Mouse (Mus musculus): ENCODE results near the gene Jdp2. TPM values are rescaled to one million over a fixed set of nuclear protein-coding genes. Genes with fewer than 3 reads are reported as not detected.

Jdp2 gene
- polyA plus RNA-seq, 1 experiment from 2014 or later = 1.4 TPM

- Histone ChIP-seq H3K4me3 (ENCODE audit: low read depth, low read length) (no peak overlapping the region), H3K27ac (ENCODE audit: low read length) (no peak overlapping the region), H3K9me3 (ENCODE audit: control insufficient read depth, low read depth, low read length) (no peaks in the 10 kb centered on the region), H3K36me3 (ENCODE audit: control insufficient read depth, insufficient read depth, low read length) (no peaks in the 10 kb centered on the region), H3K27me3 (ENCODE audit: control insufficient read depth, insufficient read depth, low read length) (no peaks in the 10 kb centered on the region), H3K4me2 (replicated peaks; ENCODE audit: low read depth, low read length) (no peak overlapping the region), H3K4me1 (ENCODE audit: control insufficient read depth, insufficient read depth, low read length) (peaks cover 1% of the 10 kb centered on the region; the same call in 1 of the 2 replicates), H3K9ac (replicated peaks; ENCODE audit: low read depth, low read length) (no peak overlapping the region)
- no peak for ATAC-seq (ENCODE audit: insufficient number of reproducible peaks, insufficient read depth, low FRiP score, low read depth)
- 71% methylated on average over 9 of the region's 9 CpGs for WGBS
Observed at GRCm38 (mm10) chr12:85592943-85593342, 5.9 kb upstream of the Jdp2 start.

DNA sequence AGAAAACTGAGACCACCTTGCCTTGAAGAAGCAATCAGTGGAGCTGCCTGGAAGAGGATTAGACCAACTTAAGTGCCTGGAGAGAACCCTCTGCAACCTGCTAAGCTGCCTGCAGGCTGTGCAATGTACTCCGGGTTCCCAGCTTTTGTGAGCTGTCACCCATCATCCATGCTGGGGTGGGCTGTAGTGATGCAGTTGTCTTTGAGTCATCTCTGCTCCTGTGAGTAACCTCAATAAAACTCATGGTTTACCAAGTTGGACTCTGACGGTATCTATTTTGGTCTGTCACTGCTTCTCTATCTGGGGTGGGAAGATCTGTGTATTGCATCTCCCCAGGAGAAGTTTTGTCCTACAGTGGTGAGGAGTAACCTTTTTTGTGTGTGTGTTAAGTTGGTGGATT, 4.4 kb upstream of the Jdp2 start:
- no peak for ATAC-seq (ENCODE audit: insufficient number of reproducible peaks, insufficient read depth, low FRiP score, low read depth)
- no peak overlapping the region for H3K27ac ChIP-seq (ENCODE audit: low read length)
- no peak overlapping the region for H3K9ac ChIP-seq (replicated peaks; ENCODE audit: low read depth, low read length)
- no peaks in the 10 kb centered on the region for H3K9me3 ChIP-seq (ENCODE audit: control insufficient read depth, low read depth, low read length)
- peaks cover 7% of the 10 kb centered on the region; the same call in 1 of the 2 replicates for H3K4me1 ChIP-seq (ENCODE audit: control insufficient read depth, insufficient read depth, low read length)
- no peaks in the 10 kb centered on the region for H3K36me3 ChIP-seq (ENCODE audit: control insufficient read depth, insufficient read depth, low read length)
- H3K4me2 ChIP-seq (replicated peaks; ENCODE audit: low read depth, low read length) = no peak overlapping the region
- no peaks in the 10 kb centered on the region for H3K27me3 ChIP-seq (ENCODE audit: control insufficient read depth, insufficient read depth, low read length)
- H3K4me3 ChIP-seq (ENCODE audit: low read depth, low read length) = no peak overlapping the region
- WGBS = 93% methylated on average over 2 of the region's 2 CpGs

DNA sequence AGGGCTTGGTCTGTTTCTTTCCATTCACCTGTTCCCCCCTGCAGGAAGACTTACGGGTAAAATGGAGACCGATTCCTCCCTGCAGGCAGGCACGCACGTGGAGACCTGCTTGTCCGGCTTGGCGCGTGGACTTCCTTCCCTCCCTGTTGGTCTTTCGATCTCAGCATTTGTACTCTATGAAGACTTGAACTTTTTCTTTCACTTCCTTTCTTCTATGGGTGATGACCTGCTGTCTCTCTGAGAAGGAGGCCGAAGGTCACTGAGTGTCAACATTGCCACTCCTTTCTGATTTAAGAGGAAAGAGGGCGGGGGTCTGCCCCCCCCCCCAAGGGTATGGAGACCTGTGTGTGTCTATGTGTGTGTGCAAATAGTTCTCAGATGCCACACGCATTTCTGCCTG, 774 bp upstream of the Jdp2 start:
- ATAC-seq (ENCODE audit: insufficient number of reproducible peaks, insufficient read depth, low FRiP score, low read depth) = no peak
- H3K27ac ChIP-seq (ENCODE audit: low read length) = no peak overlapping the region

DNA sequence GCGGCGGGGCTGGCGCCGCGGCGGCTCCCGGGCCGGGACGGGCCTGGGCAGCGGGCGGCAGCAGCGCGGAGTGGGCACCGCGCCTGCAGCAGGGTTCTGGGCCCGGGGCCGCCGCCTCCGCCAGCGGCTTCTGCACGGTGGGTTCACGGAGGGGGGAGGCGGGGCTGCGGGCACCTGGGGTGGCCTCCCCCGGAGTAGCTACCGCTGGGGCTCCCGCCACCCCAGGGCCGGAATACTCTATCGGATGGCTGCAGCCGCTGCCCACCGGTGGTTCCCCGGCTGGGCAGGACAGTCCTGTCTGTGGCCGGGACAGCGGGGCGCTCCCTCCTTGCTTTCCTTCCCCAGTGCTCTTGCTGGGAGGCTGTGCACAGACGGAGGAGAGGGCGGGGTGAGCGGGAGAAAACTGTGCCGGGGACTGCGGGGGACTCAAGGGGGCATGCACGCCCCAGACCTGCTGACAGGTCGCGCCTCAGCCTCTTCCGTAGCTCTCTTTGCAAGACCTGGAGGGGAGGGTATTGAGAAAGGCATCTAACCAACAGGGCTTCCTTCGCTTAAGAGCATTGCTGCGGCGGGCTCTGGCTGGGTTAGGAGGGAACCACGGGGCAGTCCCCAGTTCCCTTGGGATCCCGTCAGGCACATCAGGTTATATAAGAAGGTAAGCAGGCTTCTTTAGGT, 788 bp downstream of the Jdp2 start:
- ATAC-seq (ENCODE audit: insufficient number of reproducible peaks, insufficient read depth, low FRiP score, low read depth) = peak; percentile 61
- Histone ChIP-seq H3K9ac (replicated peaks; ENCODE audit: low read depth, low read length) (peak overlapping the region; percentile 78), H3K27me3 (ENCODE audit: control insufficient read depth, insufficient read depth, low read length) (no peaks in the 10 kb centered on the region), H3K4me1 (ENCODE audit: control insufficient read depth, insufficient read depth, low read length) (peaks cover 38% of the 10 kb centered on the region), H3K27ac (ENCODE audit: low read length) (peak overlapping the region; percentile 82), H3K4me3 (ENCODE audit: low read depth, low read length) (peak overlapping the region; percentile 74), H3K36me3 (ENCODE audit: control insufficient read depth, insufficient read depth, low read length) (no peaks in the 10 kb centered on the region), H3K4me2 (replicated peaks; ENCODE audit: low read depth, low read length) (peak overlapping the region; percentile 80), H3K9me3 (ENCODE audit: control insufficient read depth, low read depth, low read length) (no peaks in the 10 kb centered on the region)
- WGBS = under 1% methylated on average over 31 of the region's 49 CpGs

More for the DNA sequence above, 774 bp upstream of the Jdp2 start:
- Histone ChIP-seq H3K36me3 (ENCODE audit: control insufficient read depth, insufficient read depth, low read length) (no peaks in the 10 kb centered on the region), H3K9me3 (ENCODE audit: control insufficient read depth, low read depth, low read length) (no peaks in the 10 kb centered on the region), H3K4me3 (ENCODE audit: low read depth, low read length) (peak overlapping the region; percentile 74), H3K9ac (replicated peaks; ENCODE audit: low read depth, low read length) (0 out of 2 replicates have a peak overlapping the region, but pooled peaks have one; percentile 78), H3K4me2 (replicated peaks; ENCODE audit: low read depth, low read length) (peak overlapping the region; percentile 80), H3K4me1 (ENCODE audit: control insufficient read depth, insufficient read depth, low read length) (peaks cover 23% of the 10 kb centered on the region), H3K27me3 (ENCODE audit: control insufficient read depth, insufficient read depth, low read length) (no peaks in the 10 kb centered on the region)
- WGBS = 51% methylated on average over 11 of the region's 11 CpGs

DNA sequence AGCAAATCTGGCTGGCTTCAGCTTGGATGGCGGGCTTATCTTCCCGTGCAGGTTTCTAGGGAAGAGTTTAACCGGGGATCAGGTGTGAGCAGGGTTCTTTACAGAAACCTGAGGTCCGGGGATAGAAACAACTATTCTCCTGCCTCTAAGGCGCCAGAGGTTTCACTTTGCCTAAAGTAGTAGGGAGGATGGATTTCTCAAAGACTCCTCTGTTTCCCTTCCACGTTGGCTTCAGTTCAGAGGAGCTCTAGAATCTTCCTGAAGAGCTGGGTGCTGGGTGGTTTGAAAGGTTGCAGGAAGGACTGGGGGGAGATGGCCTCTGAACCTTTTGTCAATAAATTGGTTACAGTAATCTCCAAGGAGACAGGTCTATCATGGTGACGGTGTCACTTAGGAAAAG, 1.8 kb downstream of the Jdp2 start:
- H3K4me3 ChIP-seq (ENCODE audit: low read depth, low read length) = peak overlapping the region; percentile 74; the same call in 1 of the 2 replicates
- no peak for ATAC-seq (ENCODE audit: insufficient number of reproducible peaks, insufficient read depth, low FRiP score, low read depth)
- no peaks in the 10 kb centered on the region for H3K27me3 ChIP-seq (ENCODE audit: control insufficient read depth, insufficient read depth, low read length)
- H3K9me3 ChIP-seq (ENCODE audit: control insufficient read depth, low read depth, low read length) = no peaks in the 10 kb centered on the region
- peaks cover 47% of the 10 kb centered on the region for H3K4me1 ChIP-seq (ENCODE audit: control insufficient read depth, insufficient read depth, low read length)
- H3K27ac ChIP-seq (ENCODE audit: low read length) = no peak overlapping the region
- peak overlapping the region; percentile 80 for H3K4me2 ChIP-seq (replicated peaks; ENCODE audit: low read depth, low read length)
- no peaks in the 10 kb centered on the region for H3K36me3 ChIP-seq (ENCODE audit: control insufficient read depth, insufficient read depth, low read length)
- no peak overlapping the region for H3K9ac ChIP-seq (replicated peaks; ENCODE audit: low read depth, low read length)
- WGBS = 33% methylated on average over 7 of the region's 7 CpGs

DNA sequence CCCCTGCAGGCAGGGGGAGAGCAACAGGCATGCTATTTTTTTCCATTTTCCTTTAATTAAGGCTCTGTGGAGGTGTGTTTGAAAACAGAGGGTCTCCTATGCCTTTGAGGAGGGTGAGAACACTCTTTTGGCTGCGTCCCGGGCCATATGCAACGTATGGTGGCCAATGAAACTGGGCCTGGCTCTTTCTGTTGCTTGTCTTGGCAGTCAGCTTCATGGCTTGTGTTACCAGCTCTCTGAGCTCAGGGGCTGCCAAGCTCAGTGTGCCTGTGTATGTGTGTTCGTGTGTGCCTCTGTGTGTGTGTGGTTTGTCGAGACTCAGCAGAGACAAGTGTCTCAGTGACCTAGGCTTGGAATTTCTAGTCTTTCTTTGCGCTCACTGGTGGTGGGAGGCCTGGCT, 2.7 kb downstream of the Jdp2 start:
- 91% methylated on average over 6 of the region's 6 CpGs for WGBS
- Histone ChIP-seq H3K9ac (replicated peaks; ENCODE audit: low read depth, low read length) (no peak overlapping the region), H3K4me3 (ENCODE audit: low read depth, low read length) (no peak overlapping the region), H3K36me3 (ENCODE audit: control insufficient read depth, insufficient read depth, low read length) (no peaks in the 10 kb centered on the region), H3K27ac (ENCODE audit: low read length) (no peak overlapping the region), H3K9me3 (ENCODE audit: control insufficient read depth, low read depth, low read length) (no peaks in the 10 kb centered on the region), H3K4me1 (ENCODE audit: control insufficient read depth, insufficient read depth, low read length) (peaks cover 47% of the 10 kb centered on the region), H3K4me2 (replicated peaks; ENCODE audit: low read depth, low read length) (no peak overlapping the region; the same call in 1 of the 2 replicates), H3K27me3 (ENCODE audit: control insufficient read depth, insufficient read depth, low read length) (no peaks in the 10 kb centered on the region)
- no peak for ATAC-seq (ENCODE audit: insufficient number of reproducible peaks, insufficient read depth, low FRiP score, low read depth)

GRCm38 (mm10) chr12:85602153-85602552, 3.3 kb downstream of the Jdp2 start:
- H3K4me2 ChIP-seq (replicated peaks; ENCODE audit: low read depth, low read length) = no peak overlapping the region
- no peak overlapping the region for H3K4me3 ChIP-seq (ENCODE audit: low read depth, low read length)
- no peaks in the 10 kb centered on the region for H3K36me3 ChIP-seq (ENCODE audit: control insufficient read depth, insufficient read depth, low read length)
- no peak overlapping the region for H3K27ac ChIP-seq (ENCODE audit: low read length)
- no peaks in the 10 kb centered on the region for H3K27me3 ChIP-seq (ENCODE audit: control insufficient read depth, insufficient read depth, low read length)
- ATAC-seq (ENCODE audit: insufficient number of reproducible peaks, insufficient read depth, low FRiP score, low read depth) = no peak
- 80% methylated on average over 2 of the region's 2 CpGs for WGBS
- no peak overlapping the region for H3K9ac ChIP-seq (replicated peaks; ENCODE audit: low read depth, low read length)
- no peaks in the 10 kb centered on the region for H3K9me3 ChIP-seq (ENCODE audit: control insufficient read depth, low read depth, low read length)
- peaks cover 47% of the 10 kb centered on the region for H3K4me1 ChIP-seq (ENCODE audit: control insufficient read depth, insufficient read depth, low read length)

DNA sequence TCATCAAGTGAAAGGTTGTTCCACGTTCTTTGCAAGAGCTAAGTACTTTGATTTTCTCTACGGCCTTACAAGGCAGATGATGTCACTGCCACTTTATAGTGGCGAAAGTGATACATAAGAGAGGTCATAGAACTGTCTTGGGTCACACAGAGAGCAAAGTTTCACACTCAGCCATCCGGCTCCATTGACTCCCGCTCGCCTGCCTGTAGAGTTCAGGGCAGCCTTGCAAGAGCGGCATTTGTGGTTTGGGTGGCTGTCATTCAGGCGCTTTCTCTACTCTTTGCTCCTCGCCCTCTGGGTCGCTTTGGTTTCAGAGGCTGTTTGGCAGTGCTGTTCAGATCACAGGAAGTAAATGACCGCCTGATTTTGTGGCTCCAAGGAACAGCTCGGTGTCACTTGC, 4.0 kb downstream of the Jdp2 start:
- Histone ChIP-seq H3K27ac (ENCODE audit: low read length) (no peak overlapping the region), H3K4me3 (ENCODE audit: low read depth, low read length) (no peak overlapping the region), H3K4me1 (ENCODE audit: control insufficient read depth, insufficient read depth, low read length) (peaks cover 47% of the 10 kb centered on the region), H3K9me3 (ENCODE audit: control insufficient read depth, low read depth, low read length) (no peaks in the 10 kb centered on the region), H3K4me2 (replicated peaks; ENCODE audit: low read depth, low read length) (no peak overlapping the region), H3K36me3 (ENCODE audit: control insufficient read depth, insufficient read depth, low read length) (no peaks in the 10 kb centered on the region; the same call in 1 of the 2 replicates), H3K9ac (replicated peaks; ENCODE audit: low read depth, low read length) (no peak overlapping the region), H3K27me3 (ENCODE audit: control insufficient read depth, insufficient read depth, low read length) (no peaks in the 10 kb centered on the region)
- no peak for ATAC-seq (ENCODE audit: insufficient number of reproducible peaks, insufficient read depth, low FRiP score, low read depth)
- WGBS = 79% methylated on average over 12 of the region's 12 CpGs

- no peaks in the 10 kb centered on the region for H3K27me3 ChIP-seq (ENCODE audit: control insufficient read depth, insufficient read depth, low read length)
Observed at GRCm38 (mm10) chr12:85603767-85604166, 4.9 kb downstream of the Jdp2 start.

More at GRCm38 (mm10) chr12:85603767-85604166, 4.9 kb downstream of the Jdp2 start:
- 0 out of 2 replicates have a peak overlapping the region, but pooled peaks have one; percentile 28 for H3K27ac ChIP-seq (ENCODE audit: low read length)
- H3K4me1 ChIP-seq (ENCODE audit: control insufficient read depth, insufficient read depth, low read length) = peaks cover 40% of the 10 kb centered on the region
- H3K36me3 ChIP-seq (ENCODE audit: control insufficient read depth, insufficient read depth, low read length) = peaks cover 4% of the 10 kb centered on the region; the same call in 1 of the 2 replicates
- no peak overlapping the region for H3K9ac ChIP-seq (replicated peaks; ENCODE audit: low read depth, low read length)
- ATAC-seq (ENCODE audit: insufficient number of reproducible peaks, insufficient read depth, low FRiP score, low read depth) = no peak
- no peak overlapping the region for H3K4me3 ChIP-seq (ENCODE audit: low read depth, low read length)
- 54% methylated on average over 9 of the region's 9 CpGs for WGBS
- no peaks in the 10 kb centered on the region for H3K9me3 ChIP-seq (ENCODE audit: control insufficient read depth, low read depth, low read length)
- no peak overlapping the region for H3K4me2 ChIP-seq (replicated peaks; ENCODE audit: low read depth, low read length)

Data from stomach, embryonic 14.5 days (tissue).